Mouse (Mus musculus) kidney, postnatal 36 days (tissue): ENCODE results near the gene Efcab5.
A peak's percentile ranks its signal among the peaks of the same experiment; 100 is the strongest.
"Not testable (repeated sequence)": the region's sequence is repeated elsewhere in the genome, so short reads cannot be mapped to it uniquely, and the experiment has no call there.

Experiments
- DNase-seq, 2 experiments: peaks; one replicate each; pipeline ENCODE4 v3.0.0; 2021 to 2022; ENCODE audit warnings: mixed read lengths in 2 of 2

Efcab5 gene

DNA sequence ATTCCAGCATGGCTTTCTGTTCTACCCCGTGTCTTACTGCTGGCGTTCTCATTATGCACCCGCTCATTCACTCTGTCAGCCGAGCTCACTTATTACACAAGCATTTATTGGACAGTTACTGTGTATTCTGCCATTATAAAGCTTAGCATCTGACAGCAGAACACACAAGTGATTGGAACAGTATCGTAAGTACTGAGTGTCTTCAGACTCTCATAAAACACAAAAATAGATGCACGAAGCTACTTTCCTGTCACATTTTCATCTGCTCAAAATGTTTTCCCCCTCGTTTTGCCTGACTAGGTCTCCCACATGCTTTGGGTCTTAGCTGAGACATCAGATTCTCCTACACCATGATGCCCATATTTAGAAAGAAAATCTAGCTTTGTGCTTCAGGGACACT lies 14.2 kb downstream of the Efcab5 start:
- DNase-seq = no peak

DNA sequence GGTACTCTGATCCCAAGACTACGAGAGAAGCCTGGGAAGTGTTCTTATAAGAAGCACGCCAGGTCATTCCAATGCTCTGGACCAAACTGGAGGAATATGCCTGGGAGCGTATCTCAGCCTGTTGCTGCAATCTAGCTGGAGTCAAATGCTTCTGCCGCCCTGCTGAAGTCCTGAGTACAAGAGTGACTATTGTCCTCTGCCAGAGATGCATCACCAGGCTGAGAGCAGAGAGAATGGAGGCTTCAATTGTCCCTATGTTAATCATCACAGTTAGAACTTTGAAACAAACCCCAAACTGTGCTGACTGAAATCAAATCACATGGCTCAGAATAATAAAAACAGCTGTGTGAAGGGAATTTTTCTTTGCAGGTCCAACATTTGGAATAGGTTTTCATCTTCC lies 15.0 kb downstream of the Efcab5 start:
- no peak for DNase-seq

DNA sequence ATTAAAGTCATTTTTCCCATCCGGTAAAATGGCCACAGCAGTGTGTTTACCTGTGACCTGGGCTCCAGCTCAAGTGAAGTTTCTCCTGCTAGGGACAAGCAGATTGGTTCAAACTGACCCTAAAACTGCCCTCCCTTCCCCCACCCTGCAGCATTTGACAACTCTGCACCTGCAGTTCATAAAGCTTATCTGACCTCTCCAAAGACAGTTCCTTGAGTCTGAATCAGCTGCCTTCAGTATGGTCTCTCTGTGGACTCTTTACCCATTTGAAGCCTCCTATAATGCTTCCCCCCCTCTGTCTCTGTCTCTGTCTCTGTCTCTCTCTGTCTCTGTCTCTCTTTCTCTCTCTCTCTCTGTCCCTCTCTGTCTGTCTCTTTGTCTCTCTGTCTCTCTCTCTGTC lies 28.0 kb downstream of the Efcab5 start:
- DNase-seq = no peak

DNA sequence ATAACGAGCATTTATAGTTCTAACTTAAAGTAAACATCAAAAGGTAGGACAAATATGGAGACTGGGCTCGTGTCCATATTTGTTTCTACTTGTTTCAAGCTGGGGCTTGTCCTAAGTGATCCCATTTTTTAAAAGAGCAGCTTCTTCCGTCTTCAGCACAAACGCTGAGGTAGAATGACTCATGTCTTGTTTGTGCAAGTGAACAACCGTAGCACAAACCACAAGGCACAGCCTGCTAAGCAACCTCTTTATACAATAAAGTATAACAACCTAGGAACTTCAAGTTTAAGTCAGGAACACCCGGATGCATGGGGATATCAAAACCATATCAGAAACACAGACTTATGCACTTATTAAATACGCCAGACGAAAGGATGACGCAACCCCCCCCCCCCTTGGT lies 28.4 kb downstream of the Efcab5 start:
- DNase-seq = no peak

DNA sequence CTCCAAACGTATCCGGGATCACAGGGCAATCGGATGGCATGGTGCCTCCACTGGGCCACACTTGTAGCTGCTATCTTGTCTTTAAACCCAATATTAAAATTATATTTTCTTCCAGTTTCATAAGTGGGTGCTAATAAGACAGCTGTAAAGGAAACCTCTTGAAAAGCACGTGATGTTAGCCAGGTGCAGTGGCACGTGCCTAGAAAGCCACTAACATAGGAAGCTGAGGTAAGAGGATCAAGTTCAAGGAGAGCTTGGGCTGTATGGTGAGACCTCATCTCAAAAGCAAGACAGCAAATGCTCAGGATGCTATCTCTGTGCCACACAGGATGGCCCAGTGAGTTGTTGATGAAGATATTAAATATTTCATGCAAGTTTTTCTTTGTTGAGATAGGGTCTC lies 34.6 kb downstream of the Efcab5 start:
- DNase-seq = no peak

DNA sequence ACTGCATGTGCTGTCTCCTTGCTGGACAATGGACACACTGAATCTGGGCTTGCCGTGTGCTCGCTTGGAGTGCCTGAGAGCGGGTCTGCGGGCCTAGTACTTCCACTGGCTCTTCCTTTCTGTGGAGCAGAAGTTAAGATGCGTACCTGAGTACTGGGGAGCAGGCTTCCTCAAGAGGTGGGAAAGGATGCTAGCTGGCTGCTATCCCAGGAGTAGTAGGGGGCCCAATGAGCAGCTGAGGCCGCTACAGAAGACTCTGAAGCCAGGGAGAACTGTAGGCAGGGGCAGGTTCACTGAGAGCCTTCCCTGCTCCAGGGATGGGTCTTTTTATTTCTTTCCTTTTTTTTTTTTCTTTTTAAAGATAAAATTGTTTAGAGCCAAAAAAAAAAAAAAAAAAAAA lies 38.0 kb downstream of the Efcab5 start:
- no peak for DNase-seq

DNA sequence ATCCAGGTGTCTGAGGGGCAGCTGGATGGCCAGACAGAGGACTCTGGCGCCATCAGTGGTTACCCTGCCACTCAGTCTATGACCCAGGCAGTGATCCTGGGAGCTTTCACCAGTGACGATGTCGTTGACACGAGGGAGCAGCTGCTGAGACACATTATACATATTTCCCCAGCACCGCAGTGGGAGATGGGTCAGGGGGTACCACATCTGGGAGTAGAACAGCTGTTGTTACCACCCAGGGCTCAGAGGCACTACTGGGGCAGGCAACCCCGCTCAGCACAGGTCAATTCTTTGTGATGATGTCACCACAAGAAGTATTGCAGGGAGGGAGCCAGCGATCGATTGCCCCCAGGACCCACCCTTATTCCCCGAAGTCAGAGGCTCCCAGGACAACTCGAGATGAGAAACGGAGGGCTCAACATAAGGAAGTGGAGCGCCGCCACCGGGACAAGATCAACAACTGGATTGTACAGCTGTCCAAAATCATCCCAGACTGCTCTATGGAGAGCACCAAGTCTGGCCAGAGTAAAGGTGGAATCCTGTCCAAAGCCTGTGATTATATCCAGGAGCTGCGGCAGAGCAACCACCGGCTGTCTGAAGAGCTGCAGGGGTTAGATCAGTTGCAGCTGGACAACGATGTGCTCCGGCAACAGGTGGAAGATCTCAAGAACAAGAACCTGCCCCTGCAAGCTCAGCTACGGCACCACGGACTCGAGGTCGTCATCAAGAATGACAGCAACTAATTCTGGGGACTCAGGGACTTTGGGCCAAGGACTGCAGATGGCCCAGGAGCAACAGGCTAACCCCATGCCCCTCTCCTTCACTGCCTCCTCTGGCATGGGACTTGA lies 38.8 kb downstream of the Efcab5 start:
- not testable (repeated sequence) for DNase-seq

DNA sequence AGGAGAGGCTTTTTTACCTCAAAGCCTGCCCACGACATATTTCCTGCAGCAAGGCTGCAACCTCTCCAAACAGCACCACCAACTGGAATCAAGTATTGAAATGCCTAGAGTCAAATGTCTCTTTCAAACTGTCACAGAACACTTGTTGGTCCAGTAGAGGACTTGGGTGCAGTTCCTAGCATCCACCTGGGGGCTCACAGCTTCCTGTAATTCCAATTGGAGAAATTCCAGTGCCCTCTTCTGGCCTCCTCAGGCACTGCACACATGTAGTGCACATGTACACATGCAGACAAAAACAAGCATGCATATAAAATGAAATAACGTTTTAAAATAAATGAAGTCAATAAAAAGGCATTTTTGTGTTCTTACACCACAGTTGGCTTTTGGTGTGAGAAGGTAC lies 40.0 kb downstream of the Efcab5 start:
- no peak for DNase-seq

DNA sequence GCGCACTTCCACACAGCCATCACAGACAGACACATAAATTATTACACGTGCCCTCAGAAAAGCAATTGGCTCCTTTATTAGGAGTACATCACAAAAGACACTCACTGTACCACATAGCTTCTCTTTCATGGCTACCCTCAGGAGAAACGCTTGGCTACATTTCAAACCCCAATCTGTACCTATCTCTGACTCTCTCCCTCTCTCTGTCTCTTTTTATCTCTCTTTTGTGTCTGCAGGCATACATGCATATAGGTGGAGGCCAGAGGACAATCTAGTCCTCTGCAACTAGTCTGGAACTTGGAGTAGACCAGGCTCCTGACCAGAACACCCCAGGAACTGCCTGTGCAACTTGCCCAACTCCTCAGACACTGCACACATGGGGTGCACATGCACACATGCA lies 41.0 kb downstream of the Efcab5 start:
- DNase-seq = no peak

DNA sequence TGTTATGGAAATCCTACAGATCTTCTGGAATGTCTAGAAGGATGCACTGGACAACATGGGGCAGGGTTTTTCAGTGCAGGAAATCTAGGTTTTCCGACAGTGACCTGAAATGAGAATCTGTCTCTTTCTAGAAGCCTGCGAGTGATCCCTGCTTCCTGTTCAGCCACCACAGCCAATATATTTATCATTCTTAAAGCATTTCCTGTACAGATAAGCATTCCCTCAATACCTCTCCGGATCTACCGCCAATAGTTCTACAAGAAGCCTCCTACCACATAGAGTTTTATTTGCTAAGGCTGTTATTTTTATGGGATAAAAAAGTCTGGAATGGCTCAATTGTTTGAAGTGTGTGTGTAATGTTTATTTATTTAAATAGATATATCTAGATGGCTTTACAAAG lies 43.3 kb downstream of the Efcab5 start:
- no peak for DNase-seq

DNA sequence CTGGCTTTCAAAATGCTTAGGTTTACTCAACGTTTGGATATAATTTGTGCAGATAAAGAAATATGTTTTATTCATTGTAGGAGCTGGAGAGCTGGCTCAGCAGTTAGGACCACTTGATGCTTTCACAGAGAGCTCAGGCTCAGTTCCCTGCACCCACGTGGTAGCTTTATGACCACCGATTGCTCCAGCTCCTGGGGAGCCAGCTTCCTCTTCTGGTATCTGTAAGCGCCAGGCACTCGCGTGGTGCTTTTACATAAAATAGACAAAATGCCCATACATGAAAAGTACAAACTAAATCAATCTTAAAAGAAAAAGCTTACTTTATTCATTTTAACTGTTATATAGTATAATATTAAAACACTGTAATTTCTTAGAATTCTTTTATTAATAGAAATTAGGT lies 46.8 kb downstream of the Efcab5 start:
- no peak for DNase-seq

DNA sequence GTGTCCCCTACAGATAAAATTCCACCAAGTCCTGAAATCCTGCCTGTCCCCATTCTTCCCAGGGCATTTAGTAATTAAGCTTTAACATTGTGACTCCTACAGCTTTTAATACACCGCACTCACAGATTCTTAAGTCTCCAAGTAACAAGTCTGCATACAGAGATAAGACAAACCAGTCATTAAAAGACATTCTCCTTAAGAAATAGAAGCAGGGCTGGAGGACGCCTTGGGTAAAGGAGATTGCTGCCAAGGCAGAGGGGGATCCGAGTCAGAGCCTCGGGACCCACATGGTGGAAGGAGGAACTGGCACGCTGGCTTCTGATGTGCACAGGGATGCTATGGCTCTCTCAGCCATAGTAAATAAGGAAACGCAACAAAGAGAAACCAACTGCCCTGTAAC lies 48.8 kb downstream of the Efcab5 start:
- no peak for DNase-seq

DNA sequence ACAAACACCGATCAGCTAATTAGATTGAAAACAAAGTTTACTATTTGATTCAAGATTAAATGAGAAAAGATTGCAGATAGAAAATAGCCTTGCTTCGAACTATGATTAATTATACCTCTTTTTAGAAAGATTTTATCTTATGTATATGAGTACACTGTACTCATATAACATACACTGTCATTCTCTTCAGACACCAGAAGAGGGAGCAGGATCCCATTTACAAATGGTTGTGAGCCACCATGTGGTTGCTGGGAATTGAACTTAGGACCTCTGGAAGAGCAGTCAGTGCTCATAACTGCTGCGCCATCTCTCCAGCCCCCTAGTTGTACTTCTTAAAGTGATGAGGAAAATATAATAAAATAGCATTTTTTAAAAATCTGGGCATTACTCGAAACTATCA lies 55.3 kb downstream of the Efcab5 start:
- DNase-seq = no peak

DNA sequence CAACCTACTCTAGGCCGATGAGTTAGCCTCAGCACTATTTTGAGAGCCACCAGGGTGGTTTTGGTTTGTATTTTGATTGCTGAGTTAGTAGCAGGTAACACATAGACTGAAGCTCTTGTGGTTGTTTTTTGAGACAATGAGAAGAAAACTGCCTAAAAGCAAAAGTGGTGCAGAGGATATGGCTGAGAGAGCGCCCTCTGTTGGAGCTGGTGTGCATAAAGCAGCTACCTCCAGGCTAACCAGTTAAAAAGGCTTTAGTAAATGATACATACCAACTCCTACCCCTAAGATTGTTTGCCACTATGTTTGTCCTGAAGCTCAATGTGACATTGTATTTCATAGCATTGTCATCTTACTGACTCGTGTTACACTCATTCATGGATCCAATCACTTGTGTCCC lies 56.2 kb downstream of the Efcab5 start:
- DNase-seq = peak in 1 of 2 experiments; percentile 70

DNA sequence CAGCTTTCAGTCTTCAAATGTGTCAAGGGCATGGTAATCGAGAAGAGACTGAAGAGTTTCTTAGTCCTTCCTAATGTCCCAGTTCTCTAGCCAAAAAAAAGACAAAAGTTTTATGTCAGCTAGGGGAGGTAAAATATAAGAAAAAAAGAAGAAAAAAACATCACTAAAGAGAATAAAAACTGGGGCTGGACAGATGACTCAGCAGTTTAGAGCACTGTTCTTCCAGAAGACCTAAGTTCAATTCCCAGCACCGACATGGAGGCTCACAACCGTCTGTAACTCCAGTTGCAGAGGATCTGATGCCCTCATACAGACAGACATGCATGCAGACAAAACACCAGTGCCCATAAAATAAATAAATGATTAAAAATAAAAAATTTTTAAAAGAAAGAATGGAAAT lies 60.2 kb downstream of the Efcab5 start:
- DNase-seq = no peak

DNA sequence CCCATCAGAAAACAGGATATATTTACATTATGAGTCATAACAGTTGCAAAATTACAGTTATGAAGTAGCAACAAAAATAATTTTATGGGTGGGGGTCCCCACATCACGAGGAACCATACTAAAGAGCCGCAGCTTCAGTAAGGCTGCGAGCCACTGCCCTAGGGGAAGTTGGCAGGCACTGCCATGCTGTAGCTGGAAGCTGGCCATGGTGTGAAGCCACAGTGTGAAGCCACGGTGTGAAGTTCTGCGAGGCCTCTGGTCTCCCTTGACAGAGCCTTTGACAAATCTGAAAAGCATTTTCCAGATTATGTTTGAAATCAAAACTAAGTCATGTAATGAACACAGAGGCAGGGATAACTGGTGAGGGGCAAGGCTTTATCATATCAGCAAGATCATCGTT lies 77.6 kb downstream of the Efcab5 start:
- DNase-seq = no peak

DNA sequence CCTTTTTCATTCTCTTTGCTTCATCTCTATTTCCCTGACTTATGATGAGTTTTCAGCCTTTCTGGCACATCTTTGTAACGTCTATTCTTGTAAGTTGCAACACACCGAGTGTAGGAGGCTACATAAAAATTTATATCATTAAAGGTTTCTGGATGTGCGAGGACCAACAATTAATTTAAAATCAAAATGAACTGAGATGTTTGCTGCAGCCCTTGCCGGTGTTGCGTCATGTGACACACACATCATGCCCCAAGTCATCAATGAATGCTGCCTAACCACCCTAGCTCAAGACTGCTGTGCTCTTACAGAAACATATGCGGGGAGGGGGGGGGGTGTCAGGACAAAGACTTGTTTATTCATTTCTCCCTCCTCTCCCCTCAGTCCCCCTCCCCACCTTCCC lies 80.3 kb downstream of the Efcab5 start:
- no peak for DNase-seq

DNA sequence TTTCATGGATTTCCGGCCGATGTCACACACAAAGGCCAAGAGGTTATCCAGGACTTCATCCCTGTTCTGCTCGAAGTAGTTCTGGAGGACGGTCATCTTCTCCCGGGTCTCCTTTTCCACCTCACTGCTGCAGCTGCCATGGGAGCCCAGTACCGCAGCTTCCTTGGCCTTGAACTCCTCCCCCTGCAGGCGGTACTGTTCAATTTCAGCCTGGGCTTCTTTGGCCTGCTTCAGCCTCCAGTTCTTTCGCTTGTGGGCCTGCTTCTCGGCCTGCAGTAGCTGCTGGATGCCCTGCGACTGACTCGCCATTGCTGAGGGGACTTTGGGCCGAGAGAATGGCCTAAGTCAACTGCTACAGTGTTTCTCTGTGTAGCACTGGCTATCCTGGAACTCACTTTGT lies 80.9 kb downstream of the Efcab5 start:
- DNase-seq = not testable (repeated sequence)

DNA sequence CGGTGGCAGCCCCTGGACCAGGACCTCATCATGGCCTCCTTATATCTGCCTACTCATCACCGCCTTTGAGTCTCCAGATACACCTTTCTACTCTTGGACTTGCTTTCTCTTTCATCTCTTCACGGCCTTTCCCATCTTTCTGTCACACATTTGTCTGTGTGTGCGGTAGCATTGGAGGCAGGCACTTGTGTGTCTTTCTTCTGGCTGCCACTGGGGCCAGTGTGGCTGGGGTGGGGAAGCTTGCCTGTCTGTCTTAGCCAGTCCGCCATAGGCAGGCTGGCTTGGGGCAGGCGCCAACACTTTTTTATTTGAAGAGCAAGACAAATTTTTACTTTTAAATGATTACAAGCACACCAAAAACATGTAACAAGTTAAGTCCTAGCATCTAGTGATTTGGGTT lies 81.8 kb downstream of the Efcab5 start:
- no peak for DNase-seq

DNA sequence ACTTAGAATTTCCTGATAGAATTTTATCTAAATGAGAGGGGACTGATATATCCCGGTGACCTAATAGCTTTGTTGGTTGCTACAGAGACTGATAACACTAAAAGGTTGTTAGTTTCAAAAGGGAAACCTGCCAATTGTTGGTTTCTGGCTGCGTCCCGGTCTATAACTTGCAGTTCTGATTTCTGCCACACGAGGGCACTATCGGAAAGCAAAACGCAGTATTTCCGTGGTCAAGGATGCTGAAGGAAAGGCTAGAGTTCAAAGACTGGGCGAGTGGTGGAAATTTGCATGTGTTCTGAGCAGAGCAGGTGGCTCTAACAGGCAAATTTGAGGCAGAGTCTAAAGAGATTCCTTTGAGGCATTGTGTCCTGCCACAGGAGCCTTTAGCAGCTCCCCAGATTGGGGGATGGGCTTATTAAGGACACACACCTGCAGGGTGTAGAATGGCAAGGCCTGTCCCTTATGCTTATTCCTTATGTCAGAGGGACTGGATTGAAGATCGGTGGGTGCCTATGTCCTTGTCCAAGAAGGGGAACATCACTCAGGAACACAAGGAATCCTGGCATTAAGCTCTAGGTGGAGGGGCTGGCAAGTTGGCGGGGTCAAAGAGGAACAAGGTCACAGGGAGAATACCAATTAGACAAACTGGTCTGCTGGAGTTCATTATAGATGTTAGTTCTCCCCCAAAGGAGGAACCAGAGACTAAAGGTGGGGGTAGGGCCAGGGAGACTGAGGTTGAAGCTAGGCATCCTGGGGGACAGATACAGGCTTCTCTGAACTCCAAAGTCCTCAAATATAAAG lies 88.4 kb downstream of the Efcab5 start:
- DNase-seq = peak; percentile 73 to 92

DNA sequence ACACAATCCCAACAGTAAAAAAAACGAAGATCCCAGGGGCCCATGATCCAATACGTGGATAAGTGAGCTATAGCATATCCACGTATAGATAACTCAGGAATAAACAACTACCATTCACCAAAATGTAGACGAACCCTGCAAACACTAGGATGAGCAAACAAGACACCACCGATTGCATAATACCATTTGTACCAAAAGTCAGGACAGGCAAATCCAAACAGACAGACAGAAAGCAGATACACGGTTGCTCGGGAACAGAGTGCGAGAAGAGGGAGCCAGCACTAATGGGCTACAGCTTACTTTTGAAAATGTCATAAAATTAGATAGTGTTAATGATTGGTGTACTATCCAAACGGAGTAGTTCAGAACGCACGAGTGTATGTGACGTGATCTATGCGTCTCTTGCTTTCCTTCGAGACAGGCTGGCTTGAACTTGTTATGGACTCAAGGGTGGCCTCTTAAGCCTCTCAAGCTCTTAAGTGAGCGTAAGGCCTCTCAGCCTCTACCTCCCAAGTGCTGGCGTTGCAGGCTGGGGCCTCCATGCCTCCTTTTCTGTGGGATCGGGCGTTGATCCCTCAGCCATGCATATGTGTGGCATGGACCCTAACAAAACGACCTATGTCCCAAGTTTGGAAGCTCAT lies 90.3 kb downstream of the Efcab5 start:
- no peak for DNase-seq

DNA sequence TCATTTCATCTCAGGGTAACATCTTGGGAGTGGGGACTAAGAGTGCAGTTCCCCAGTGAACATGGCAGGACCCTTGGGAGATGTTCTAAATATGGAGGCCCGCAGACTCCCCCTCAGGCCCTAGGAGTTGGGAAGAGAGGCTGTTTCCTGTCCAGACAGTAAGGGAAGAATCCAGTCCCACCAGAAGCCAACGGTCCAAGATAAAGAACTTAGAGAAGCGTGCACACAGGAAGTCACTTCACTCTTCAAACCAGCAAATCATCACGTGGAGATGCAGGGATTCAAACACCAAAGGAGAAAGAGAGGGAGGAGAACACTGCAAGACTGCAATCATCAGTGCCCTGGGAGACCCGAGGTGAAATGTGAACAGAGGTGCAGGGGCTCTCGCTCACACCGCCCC lies 91.8 kb downstream of the Efcab5 start:
- no peak for DNase-seq

DNA sequence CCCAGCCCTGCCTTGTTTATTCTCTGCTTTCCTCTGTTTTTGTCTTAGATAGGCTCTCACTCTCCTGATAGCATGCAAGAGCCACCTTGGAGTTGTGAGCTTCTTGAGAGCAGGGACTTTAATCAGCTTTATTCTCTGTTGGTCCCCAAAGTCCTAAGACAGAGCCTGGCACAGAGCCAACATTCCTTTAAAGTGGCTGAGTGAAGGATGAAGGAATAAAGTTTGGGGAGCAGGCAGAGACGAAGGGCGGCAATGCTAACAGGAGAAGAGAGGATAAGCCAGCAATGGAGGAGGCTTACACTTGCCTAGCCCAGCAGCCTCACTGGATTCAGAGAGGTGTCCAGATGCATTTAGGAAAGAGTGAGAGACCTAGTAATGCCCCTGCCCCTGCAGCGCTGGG lies 92.2 kb downstream of the Efcab5 start:
- DNase-seq = peak; percentile 12 to 19

DNA sequence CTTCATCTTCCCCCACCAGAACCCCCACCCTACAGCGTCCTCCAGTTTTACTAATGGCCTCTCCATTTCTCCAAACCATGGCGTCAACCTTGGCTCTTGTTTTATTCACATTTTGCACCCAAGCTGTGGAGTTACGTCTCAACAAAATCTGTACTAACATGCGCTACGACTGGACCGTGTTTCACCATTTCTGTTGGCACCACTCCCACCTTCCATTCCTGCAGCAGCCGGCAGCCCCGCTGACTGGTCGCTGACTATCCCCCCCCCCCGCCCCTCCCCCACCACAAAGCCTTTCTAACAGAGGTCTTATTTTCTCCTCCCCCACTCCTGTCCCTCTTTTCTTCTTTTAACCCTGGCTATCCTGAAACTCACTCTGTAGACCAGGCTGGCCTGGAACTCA lies 93.6 kb downstream of the Efcab5 start:
- DNase-seq = no peak
